Mouse (Mus musculus) kidney, embryonic 14.5 days (tissue): Measurements from ENCODE around the gene Pwp2. TPM values are rescaled to one million over a fixed set of nuclear protein-coding genes. Genes with fewer than 3 reads are reported as not detected.

Source experiments
- ATAC-seq: fragments of 200-750 bp; cut with Nextera tagmentation; 2 replicates; pipeline ENCODE4 v1.8.0; 2017; ENCODE audit warnings: moderate number of reproducible peaks, mild to moderate bottlenecking, moderate TSS enrichment, moderate library complexity; ENCODE audit not compliant: low FRiP score, low TSS enrichment
- H3K27ac ChIP-seq: fragments of 300-500 bp; sonication (generic); 2 replicates; pipeline ENCODE4 v1.5.1; 2014; ENCODE audit warnings: low read depth, mild to moderate bottlenecking, low read length, moderate library complexity, mixed read lengths
- H3K27me3 ChIP-seq: fragments of 300-500 bp; sonication (generic); 2 replicates; pipeline ENCODE4 v1.6.1; 2014; ENCODE audit warnings: mild to moderate bottlenecking, low read length; ENCODE audit not compliant: control insufficient read depth, insufficient read depth
- H3K36me3 ChIP-seq: fragments of 300-500 bp; sonication (generic); 2 replicates; pipeline ENCODE4 v1.6.1; 2014; ENCODE audit warnings: low read length, mixed read lengths; ENCODE audit not compliant: control insufficient read depth, insufficient read depth
- H3K4me1 ChIP-seq: fragments of 300-500 bp; sonication (generic); 2 replicates; pipeline ENCODE4 v1.6.1; 2014; ENCODE audit warnings: low read length, mixed read lengths; ENCODE audit not compliant: control insufficient read depth, insufficient read depth
- H3K4me2 ChIP-seq: fragments of 300-500 bp; sonication (generic); replicated peaks from 2 replicates; pipeline ENCODE4 v1.6.1; 2014; ENCODE audit warnings: low read depth, mild to moderate bottlenecking, low read length
- H3K4me3 ChIP-seq: fragments of 300-500 bp; sonication (generic); 2 replicates; pipeline ENCODE4 v1.5.1; 2014; ENCODE audit warnings: mild to moderate bottlenecking, low read length
- H3K9ac ChIP-seq: fragments of 300-500 bp; sonication (generic); 2 replicates; pipeline ENCODE4 v1.6.1; 2014; ENCODE audit warnings: low read depth, mild to moderate bottlenecking, low read length, moderate library complexity
- H3K9me3 ChIP-seq: fragments of 300-500 bp; sonication (generic); 2 replicates; pipeline ENCODE4 v1.6.1; 2016; ENCODE audit warnings: low read length; ENCODE audit not compliant: control insufficient read depth
- WGBS: fragments of 180-500 bp; shearing (Covaris S2); extraction: QIAGEN DNeasy Blood & Tissue Kit; methylation state at CpG from one replicate; pipeline ENCODE4 v1.1.7; 2014; 5-methylcytosine and 5-hydroxymethylcytosine counted together
- polyA plus RNA-seq: library from polyadenylated mRNA; unstranded; fragments of >200 nt; fragmentation: Nextera tagmentation; extraction: Ambion mirVana; gene quantifications from 2 replicates; pipeline ENCODE4 v1.2.1, GENCODE M21; 2014

Gene Pwp2
- polyA plus RNA-seq, 1 experiment from 2014 or later = 19.9 TPM

- Histone ChIP-seq H3K36me3 (no peaks in the 10 kb centered on the region), H3K4me3 (no peak overlapping the region), H3K27me3 (no peaks in the 10 kb centered on the region), H3K4me1 (peaks cover 21% of the 10 kb centered on the region), H3K9ac (no peak overlapping the region), H3K27ac (no peak overlapping the region), H3K4me2 (no peak overlapping the region), H3K9me3 (no peaks in the 10 kb centered on the region)
- ATAC-seq = no peak
- WGBS = 100% methylated on average over 1 of the region's 1 CpGs
These were observed 44.7 kb downstream of the Pwp2 start for GRCm38 (mm10) chr10:78140251-78140600.

DNA sequence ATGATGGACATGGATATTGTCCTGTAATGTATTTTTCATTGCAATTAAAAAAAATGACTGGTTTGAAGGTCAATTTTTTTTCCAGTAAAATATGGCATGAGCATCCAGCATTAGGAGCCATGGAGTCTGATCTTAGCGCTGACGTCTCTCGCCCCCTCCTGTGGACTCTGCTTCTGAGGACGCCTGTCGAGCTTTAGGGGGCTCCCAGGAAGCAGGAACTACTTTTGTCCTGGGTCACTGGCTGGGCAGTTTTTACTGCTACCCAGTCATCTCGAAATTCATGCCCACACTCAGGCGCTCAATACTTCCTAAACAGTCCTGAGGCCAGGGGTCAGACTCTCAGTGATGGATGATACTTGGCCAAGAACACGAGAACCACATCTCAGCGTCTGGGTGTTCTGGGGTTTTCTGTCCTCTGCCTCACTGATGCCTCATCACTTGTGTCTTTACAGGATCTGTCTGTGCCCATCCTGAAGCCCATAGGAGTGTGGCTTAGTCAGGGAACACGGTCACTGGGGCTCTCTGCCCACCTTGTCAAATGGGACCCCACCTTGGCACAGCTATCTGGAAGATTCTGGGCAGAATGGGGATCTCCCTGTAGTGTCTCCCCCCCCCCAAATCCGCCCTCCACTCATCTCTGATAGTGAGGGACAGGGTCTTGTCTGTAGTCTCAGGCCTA is 45.2 kb downstream of the Pwp2 start:
- Histone ChIP-seq H3K36me3 (no peaks in the 10 kb centered on the region), H3K9ac (no peak overlapping the region), H3K27ac (peak overlapping the region; percentile 38; the same call in 1 of the 2 replicates), H3K4me1 (peaks cover 26% of the 10 kb centered on the region), H3K4me2 (no peak overlapping the region), H3K27me3 (no peaks in the 10 kb centered on the region), H3K9me3 (no peaks in the 10 kb centered on the region), H3K4me3 (no peak overlapping the region)
- WGBS = 40% methylated on average over 11 of the region's 11 CpGs
- no peak for ATAC-seq

- Histone ChIP-seq H3K36me3 (no peaks in the 10 kb centered on the region), H3K27me3 (no peaks in the 10 kb centered on the region), H3K4me2 (no peak overlapping the region), H3K9ac (no peak overlapping the region), H3K27ac (peak overlapping the region; percentile 38; the same call in 1 of the 2 replicates), H3K4me3 (no peak overlapping the region), H3K9me3 (no peaks in the 10 kb centered on the region), H3K4me1 (peaks cover 30% of the 10 kb centered on the region)
- peak; percentile 29; the same call in 1 of the 2 replicates for ATAC-seq
- 38% methylated on average over 14 of the region's 14 CpGs for WGBS
These were observed 46.0 kb downstream of the Pwp2 start for GRCm38 (mm10) chr10:78138812-78139523.

- Histone ChIP-seq H3K27ac (no peak overlapping the region), H3K4me2 (no peak overlapping the region), H3K9me3 (no peaks in the 10 kb centered on the region), H3K36me3 (no peaks in the 10 kb centered on the region), H3K9ac (no peak overlapping the region), H3K4me1 (peaks cover 30% of the 10 kb centered on the region), H3K4me3 (no peak overlapping the region), H3K27me3 (no peaks in the 10 kb centered on the region)
- ATAC-seq = no peak
- WGBS = 94% methylated on average over 3 of the region's 3 CpGs
These were observed 47.8 kb downstream of the Pwp2 start for GRCm38 (mm10) chr10:78137191-78137590.

DNA sequence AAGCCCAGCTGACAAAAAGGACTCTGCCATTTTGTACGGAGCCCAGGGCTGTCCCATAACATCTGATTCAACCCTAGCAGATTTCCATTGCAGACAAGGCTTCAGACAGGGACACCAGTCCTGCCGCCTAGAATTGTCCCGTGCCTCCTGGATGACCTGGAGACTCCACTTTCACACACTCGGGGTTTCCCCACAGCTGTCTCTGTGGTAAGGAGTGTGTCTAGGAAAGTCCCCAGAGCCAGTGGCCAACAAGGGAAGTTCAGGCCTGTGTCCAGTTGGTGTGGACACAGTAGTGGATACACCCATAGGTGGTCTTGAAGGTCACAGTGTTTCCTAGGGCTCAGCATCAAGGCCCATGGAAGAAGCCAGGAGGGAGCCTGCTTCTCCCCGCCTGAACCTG is 49.0 kb downstream of the Pwp2 start:
- Histone ChIP-seq H3K4me3 (no peak overlapping the region), H3K9me3 (no peaks in the 10 kb centered on the region), H3K4me2 (no peak overlapping the region), H3K9ac (no peak overlapping the region), H3K27me3 (no peaks in the 10 kb centered on the region), H3K36me3 (no peaks in the 10 kb centered on the region), H3K4me1 (peaks cover 30% of the 10 kb centered on the region), H3K27ac (no peak overlapping the region)
- no peak for ATAC-seq
- WGBS = 85% methylated on average over 5 of the region's 5 CpGs

DNA sequence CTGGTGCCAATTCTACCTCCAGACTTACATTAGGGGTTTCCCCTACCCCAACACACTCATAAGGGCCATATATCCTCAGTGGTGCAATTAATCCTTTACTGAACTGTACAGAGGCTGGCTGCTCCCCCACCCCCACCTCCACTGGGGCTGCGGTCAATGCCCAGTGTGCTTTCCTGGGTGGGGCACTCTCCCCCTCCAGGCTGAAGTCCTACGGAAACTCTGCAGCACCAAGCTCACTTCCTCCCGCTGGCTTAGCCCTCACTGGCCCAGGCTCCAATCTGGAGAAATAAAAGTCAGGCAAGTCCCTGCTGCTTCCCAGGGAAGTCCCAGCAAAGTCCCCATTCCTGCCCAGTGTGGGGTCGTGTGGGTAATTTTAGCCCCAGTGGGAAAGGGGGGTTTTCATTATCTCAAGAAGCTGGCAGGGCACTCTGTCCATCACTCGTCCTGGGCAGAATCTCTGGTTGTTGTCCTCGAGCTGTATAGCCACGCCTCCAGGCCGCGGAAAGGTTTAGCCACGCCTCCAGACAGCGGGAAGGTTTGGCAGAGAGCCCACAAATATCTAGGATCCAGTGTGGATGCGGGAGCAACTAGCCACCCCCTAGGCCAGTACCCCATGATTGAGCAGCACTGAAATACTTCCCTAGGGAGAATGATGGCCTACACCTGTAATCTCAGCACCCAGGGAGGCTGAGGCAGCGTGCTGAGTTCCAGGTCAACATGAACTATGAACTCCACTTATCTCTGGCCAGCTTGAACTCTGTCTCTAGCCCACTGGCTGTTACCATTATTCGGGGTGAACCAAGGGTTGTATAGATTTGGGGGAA is 49.8 kb downstream of the Pwp2 start:
- 11% methylated on average over 14 of the region's 14 CpGs for WGBS
- Histone ChIP-seq H3K4me3 (no peak overlapping the region), H3K27ac (no peak overlapping the region), H3K36me3 (no peaks in the 10 kb centered on the region), H3K4me1 (peaks cover 30% of the 10 kb centered on the region), H3K27me3 (no peaks in the 10 kb centered on the region), H3K9ac (no peak overlapping the region), H3K9me3 (no peaks in the 10 kb centered on the region), H3K4me2 (peak overlapping the region; percentile 19)
- peak; percentile 60 for ATAC-seq

DNA sequence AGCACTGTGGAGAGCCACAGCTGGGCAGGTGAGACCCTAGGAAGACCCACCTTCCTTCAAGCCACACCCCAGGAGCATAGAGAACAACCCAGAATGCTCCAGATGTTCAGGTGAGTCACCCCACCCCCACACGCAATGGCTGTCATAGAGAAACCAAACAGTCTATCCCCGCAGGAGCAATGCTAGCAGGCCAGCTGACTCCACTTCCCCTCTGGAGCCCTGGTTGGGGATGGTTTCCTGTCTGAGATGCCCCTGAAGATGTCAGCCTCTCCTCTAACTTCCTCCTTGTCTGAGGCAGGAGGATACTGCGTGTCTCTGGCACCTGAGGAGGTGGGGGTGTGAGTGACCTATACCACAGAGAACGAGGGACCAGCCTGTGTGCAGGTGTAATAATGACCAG is 50.5 kb downstream of the Pwp2 start:
- no peaks in the 10 kb centered on the region for H3K27me3 ChIP-seq
- no peaks in the 10 kb centered on the region for H3K36me3 ChIP-seq
- ATAC-seq = no peak
- no peak overlapping the region for H3K4me3 ChIP-seq
- no peak overlapping the region for H3K9ac ChIP-seq
- WGBS = 77% methylated on average over 4 of the region's 4 CpGs
- H3K27ac ChIP-seq = no peak overlapping the region
- H3K4me1 ChIP-seq = peaks cover 24% of the 10 kb centered on the region
- H3K9me3 ChIP-seq = no peaks in the 10 kb centered on the region
- H3K4me2 ChIP-seq = no peak overlapping the region

GRCm38 (mm10) chr10:78129998-78130397 is 55.0 kb downstream of the Pwp2 start:
- no peak overlapping the region for H3K4me2 ChIP-seq
- no peak for ATAC-seq
- no peak overlapping the region for H3K4me3 ChIP-seq
- H3K27ac ChIP-seq = no peak overlapping the region
- H3K9me3 ChIP-seq = no peaks in the 10 kb centered on the region
- peak overlapping the region; percentile 24; the same call in 1 of the 2 replicates for H3K9ac ChIP-seq
- peaks cover 7% of the 10 kb centered on the region for H3K4me1 ChIP-seq
- H3K27me3 ChIP-seq = no peaks in the 10 kb centered on the region
- no peaks in the 10 kb centered on the region for H3K36me3 ChIP-seq
- 74% methylated on average over 4 of the region's 4 CpGs for WGBS

- Histone ChIP-seq H3K36me3 (no peaks in the 10 kb centered on the region), H3K27me3 (no peaks in the 10 kb centered on the region), H3K9me3 (no peaks in the 10 kb centered on the region), H3K4me3 (no peak overlapping the region), H3K27ac (no peak overlapping the region), H3K9ac (no peak overlapping the region), H3K4me1 (peaks cover 1% of the 10 kb centered on the region), H3K4me2 (no peak overlapping the region)
- 57% methylated on average over 11 of the region's 11 CpGs for WGBS
- no peak for ATAC-seq
These were observed 55.5 kb downstream of the Pwp2 start for GRCm38 (mm10) chr10:78129423-78129822.
